Mouse (Mus musculus) T-helper 17 cell (primary cell): Measurements from ENCODE around the gene Tmem63c.

Experiments
- in situ Hi-C, 2 experiments: fragments of 300-600 bp; cut with MboI, MseI; formaldehyde crosslinking; loops; 1 replicate in 1 of 2; 2 replicates in 1 of 2; pipeline ENCODE4 v1.15.1; 2025; ENCODE audit warnings: high pct_unique_total_duplicates in 2 of 2

Gene Tmem63c

GRCm38 (mm10) chr12:87047536-87047935, 26.4 kb downstream of the Tmem63c start:
- in situ Hi-C loops = no loop called here

GRCm38 (mm10) chr12:87052661-87053321, 31.7 kb downstream of the Tmem63c start:
- in situ Hi-C loops = no loop called here

- in situ Hi-C loops = no loop called here
These were observed 33.7 kb downstream of the Tmem63c start for GRCm38 (mm10) chr12:87054873-87055272.

GRCm38 (mm10) chr12:87057066-87057465, 35.9 kb downstream of the Tmem63c start:
- in situ Hi-C loops = no loop called here

GRCm38 (mm10) chr12:87065446-87065845, 44.3 kb downstream of the Tmem63c start:
- in situ Hi-C loops = no loop called here

GRCm38 (mm10) chr12:87066429-87066828, 45.3 kb downstream of the Tmem63c start:
- in situ Hi-C loops = no loop called here

GRCm38 (mm10) chr12:87070520-87070919, 49.4 kb downstream of the Tmem63c start:
- in situ Hi-C loops = no loop called here

- in situ Hi-C loops = no loop called here
These were observed 55.5 kb downstream of the Tmem63c start for GRCm38 (mm10) chr12:87076610-87077009.

- in situ Hi-C loops = no loop called here
These were observed 61.7 kb downstream of the Tmem63c start for GRCm38 (mm10) chr12:87082797-87083196.

GRCm38 (mm10) chr12:87087236-87087635, 66.1 kb downstream of the Tmem63c start:
- in situ Hi-C loops = no loop called here

- in situ Hi-C loops = no loop called here
These were observed 67.2 kb downstream of the Tmem63c start for GRCm38 (mm10) chr12:87088331-87088730.

- in situ Hi-C loops = no loop called here
These were observed 68.1 kb downstream of the Tmem63c start for GRCm38 (mm10) chr12:87089255-87089654.

- in situ Hi-C loops = no loop called here
These were observed 68.6 kb downstream of the Tmem63c start for GRCm38 (mm10) chr12:87089701-87090100.

- in situ Hi-C loops = no loop called here
These were observed 70.8 kb downstream of the Tmem63c start for GRCm38 (mm10) chr12:87091916-87092315.

GRCm38 (mm10) chr12:87093249-87093648, 72.1 kb downstream of the Tmem63c start:
- in situ Hi-C loops = no loop called here

GRCm38 (mm10) chr12:87093671-87094070, 72.5 kb downstream of the Tmem63c start:
- in situ Hi-C loops = no loop called here

- in situ Hi-C loops = no loop called here
These were observed 79.2 kb downstream of the Tmem63c start for GRCm38 (mm10) chr12:87100331-87100730.

- in situ Hi-C loops = no loop called here
These were observed 81.1 kb downstream of the Tmem63c start, which contains the start of gene Ngb for GRCm38 (mm10) chr12:87102165-87102631. TSS of gene Ngb (minus strand) at chr12:87102539.

- in situ Hi-C loops = no loop called here
These were observed 82.3 kb downstream of the Tmem63c start for GRCm38 (mm10) chr12:87103471-87103870.

GRCm38 (mm10) chr12:87104796-87105195, 83.7 kb downstream of the Tmem63c start:
- in situ Hi-C loops = no loop called here

- in situ Hi-C loops = no loop called here
These were observed 86.3 kb downstream of the Tmem63c start for GRCm38 (mm10) chr12:87107357-87107977.

- in situ Hi-C loops = no loop called here
These were observed 100.9 kb downstream of the Tmem63c start for GRCm38 (mm10) chr12:87121918-87122589.

- in situ Hi-C loops = no loop called here
These were observed 106.1 kb downstream of the Tmem63c start for GRCm38 (mm10) chr12:87127256-87127655.
